In genomic region chr9:90163749-90164095, GRCm38 (mm10) we compare ENCODE assay signal across 8 mouse cellular contexts. TPM values are rescaled to one million over a fixed set of nuclear protein-coding genes. Genes with fewer than 3 reads are reported as not detected.
DNase-seq lines count a peak whose midpoint lies in the region; ATAC-seq and TF ChIP-seq lines count a peak whose summit lies in the region.

No protein-coding gene starts in this region.

- peak overlapping the region; percentile 72 to 73 for H3K4me3 ChIP-seq in ES-E14 (ENCODE audit: insufficient read depth in 1 of 2, low read depth in 1 of 2, low read length in 2 of 2, poor library complexity in 1 of 2, severe bottlenecking in 1 of 2)
- H3K4me3 ChIP-seq in intestine, embryonic 16.5 days (ENCODE audit: low read length) = peak overlapping the region; percentile 79
- peak overlapping the region; percentile 63 for H3K4me3 ChIP-seq in liver, postnatal 0 days (ENCODE audit: low read depth, low read length)

- TF ChIP-seq EP300 in liver, postnatal 0 days (IDR thresholded peaks at IDR 0.05; ENCODE audit: low read depth) = no peak

- TF ChIP-seq CTCF in liver, postnatal 0 days (IDR thresholded peaks at IDR 0.05; ENCODE audit: low read depth) = no peak

- DNase-seq in adrenal gland, adult 2 months = peak; percentile 73
- DNase-seq in adrenal gland, postnatal 4 days (ENCODE audit: low spot score in 2 of 2) = no peak
- DNase-seq in ES-E14 (ENCODE audit: low read depth, low spot score) = no peak
- DNase-seq in forelimb bud, embryonic 11.5 days (ENCODE audit: low read depth, low spot score) = peak; percentile 18
- DNase-seq in liver, postnatal 0 days = peak; percentile 43
- peak; percentile 71 for DNase-seq in retina, postnatal 1 day
- DNase-seq in frontal cortex, postnatal 36 days (ENCODE audit: low spot score in 2 of 2) = no peak

- H3K9me3 ChIP-seq in ES-E14 (ENCODE audit: control insufficient read depth, insufficient read depth, low read depth, low read length) = no peaks in the 10 kb centered on the region
- no peaks in the 10 kb centered on the region for H3K9me3 ChIP-seq in intestine, embryonic 16.5 days (ENCODE audit: control insufficient read depth, low read length)
- H3K9me3 ChIP-seq in liver, postnatal 0 days (ENCODE audit: low read length) = no peaks in the 10 kb centered on the region

- peak; percentile 66 for ATAC-seq in intestine, embryonic 16.5 days
- ATAC-seq in liver, postnatal 0 days = no peak

- peak overlapping the region; percentile 61 for H3K9ac ChIP-seq in ES-E14 (ENCODE audit: insufficient read depth, low read depth, low read length, poor library complexity, severe bottlenecking)
- peak overlapping the region; percentile 78 for H3K9ac ChIP-seq in intestine, embryonic 16.5 days (ENCODE audit: low read depth, low read length)
- H3K9ac ChIP-seq in liver, postnatal 0 days (replicated peaks) = peak overlapping the region; percentile 50

- in situ Hi-C loops in ES-E14 (cut with MboI; ENCODE audit: low sequenced_read_pairs in 2 of 2, unreplicated experiment in 2 of 2) = no loop called here

- WGBS in intestine, embryonic 16.5 days = 2% methylated on average over 18 of the region's 18 CpGs
- WGBS in liver, postnatal 0 days (ENCODE audit: insufficient replicate concordance) = 2% methylated on average over 17 of the region's 18 CpGs

- peak overlapping the region; percentile 97 for H3K4me2 ChIP-seq in intestine, embryonic 16.5 days (ENCODE audit: low read depth, low read length)
- peak overlapping the region; percentile 91 for H3K4me2 ChIP-seq in liver, postnatal 0 days (ENCODE audit: low read depth, low read length)

- no peak overlapping the region for H3K27ac ChIP-seq in ES-E14 (ENCODE audit: insufficient read depth, low read depth, low read length, poor library complexity, severe bottlenecking)
- peak overlapping the region; percentile 69 for H3K27ac ChIP-seq in intestine, embryonic 16.5 days (ENCODE audit: low read length)
- H3K27ac ChIP-seq in liver, postnatal 0 days (ENCODE audit: low read depth) = no peak overlapping the region

- H3K27me3 ChIP-seq in intestine, embryonic 16.5 days (replicated peaks; ENCODE audit: control insufficient read depth, insufficient read depth, low read length) = no peaks in the 10 kb centered on the region; the same call in 1 of the 2 replicates
- peaks cover 33% of the 10 kb centered on the region for H3K27me3 ChIP-seq in liver, postnatal 0 days (ENCODE audit: insufficient read depth, low read length)

- 0 out of 4 replicates have a peak, but pooled peaks cover 0 to 2% of the 10 kb centered on the region in 2 experiments for H3K4me1 ChIP-seq in ES-E14 (ENCODE audit: control insufficient read depth in 2 of 2, insufficient read depth in 2 of 2, low read length in 2 of 2, poor library complexity in 1 of 2)
- 0 out of 2 replicates have a peak, but pooled peaks cover 13% of the 10 kb centered on the region for H3K4me1 ChIP-seq in intestine, embryonic 16.5 days (ENCODE audit: control insufficient read depth, insufficient read depth, low read length)
- H3K4me1 ChIP-seq in liver, postnatal 0 days (ENCODE audit: insufficient read depth) = peaks cover 18% of the 10 kb centered on the region; the same call in 1 of the 2 replicates

- no peaks in the 10 kb centered on the region for H3K36me3 ChIP-seq in ES-E14 (ENCODE audit: control insufficient read depth, insufficient read depth, low read length, poor library complexity, severe bottlenecking)
- H3K36me3 ChIP-seq in intestine, embryonic 16.5 days (ENCODE audit: control insufficient read depth, insufficient read depth, low read length) = no peaks in the 10 kb centered on the region
- H3K36me3 ChIP-seq in liver, postnatal 0 days (replicated peaks; ENCODE audit: insufficient read depth, low read length) = no peaks in the 10 kb centered on the region

TF ChIP-seq in ES-E14, 5 proteins besides CTCF, POLR2A, EP300 and RAD21:
- TF ChIP-seq ZC3H11A (IDR thresholded peaks at IDR 0.05; ENCODE audit: borderline replicate concordance, low read depth, low read length) (no peak), CHD2 (IDR thresholded peaks at IDR 0.05; ENCODE audit: low read depth, low read length) (no peak), HCFC1 (IDR thresholded peaks at IDR 0.05; ENCODE audit: borderline replicate concordance, insufficient read depth, low read length) (no peak), MAFK (IDR thresholded peaks at IDR 0.05; ENCODE audit: insufficient read depth, low read depth, low read length) (no peak), ZNF384 (IDR thresholded peaks at IDR 0.05; ENCODE audit: low read depth, low read length) (no peak)

RNA-seq across cellular contexts. Expression of gene Adamts7, which starts 0.9 kb away (rescaled TPM):
- 1 to 10 TPM; 2.5 to 6.1 TPM for total RNA-seq in adrenal gland, adult 2 months (2021)
- 10.9 and 12.0 TPM in 2 replicates for polyA plus RNA-seq in adrenal gland, adult 2 months (2012; rRNA removed)
- total RNA-seq in adrenal gland, postnatal 4 days (2021) = 10 to 100 TPM; 10.1 to 12.5 TPM
- 9.5 and 11.7 TPM in 2 replicates for total RNA-seq in ES-E14 (2012; rRNA removed)
- polyA plus RNA-seq in intestine, embryonic 16.5 days (2015; fragmentation: Nextera tagmentation; extraction: Ambion mirVana) = 11.7 TPM in 2 replicates
- polyA plus RNA-seq in liver, postnatal 0 days (2015; fragmentation: Nextera tagmentation; extraction: Ambion mirVana) = 1.6 and 2.0 TPM in 2 replicates

RNA-seq across cellular contexts. Expression of gene Morf4l1, which starts 49.1 kb away (rescaled TPM):
- total RNA-seq in adrenal gland, adult 2 months (2021) = 100 to 1,000 TPM; 241 to 321 TPM
- 25.4 and 26.1 TPM in 2 replicates for polyA plus RNA-seq in adrenal gland, adult 2 months (2012; rRNA removed)
- total RNA-seq in adrenal gland, postnatal 4 days (2021) = 100 to 1,000 TPM; 348 to 362 TPM
- 139 and 201 TPM in 2 replicates for total RNA-seq in ES-E14 (2012; rRNA removed)
- 281 and 302 TPM in 2 replicates for polyA plus RNA-seq in intestine, embryonic 16.5 days (2015; fragmentation: Nextera tagmentation; extraction: Ambion mirVana)
- polyA plus RNA-seq in liver, postnatal 0 days (2015; fragmentation: Nextera tagmentation; extraction: Ambion mirVana) = 129 and 135 TPM in 2 replicates

Comparison
In these comparisons a context has a peak if more than half of its experiments do, and no peak if none do; other contexts are left out.
1. DNase-seq: peak in adrenal gland, adult 2 months (single experiment), forelimb bud, embryonic 11.5 days (single experiment), liver, postnatal 0 days (single experiment) and retina, postnatal 1 day (single experiment); none in adrenal gland, postnatal 4 days (0 of 2), ES-E14 (single experiment) and frontal cortex, postnatal 36 days (0 of 2).
2. Peak in every context shown above with its lines, with median percentiles within 50 percentile points of each other: H3K4me3 ChIP-seq and H3K9ac ChIP-seq.